Mouse (Mus musculus): ENCODE measurements around the gene Stn1. TPM values are rescaled to one million over a fixed set of nuclear protein-coding genes. Genes with fewer than 3 reads are reported as not detected.
A peak's percentile ranks its signal among the peaks of the same experiment; 100 is the strongest.

Stn1 gene
- total RNA-seq, 2 experiments from 2014 or later = 12.9 to 14.7 TPM

DNA sequence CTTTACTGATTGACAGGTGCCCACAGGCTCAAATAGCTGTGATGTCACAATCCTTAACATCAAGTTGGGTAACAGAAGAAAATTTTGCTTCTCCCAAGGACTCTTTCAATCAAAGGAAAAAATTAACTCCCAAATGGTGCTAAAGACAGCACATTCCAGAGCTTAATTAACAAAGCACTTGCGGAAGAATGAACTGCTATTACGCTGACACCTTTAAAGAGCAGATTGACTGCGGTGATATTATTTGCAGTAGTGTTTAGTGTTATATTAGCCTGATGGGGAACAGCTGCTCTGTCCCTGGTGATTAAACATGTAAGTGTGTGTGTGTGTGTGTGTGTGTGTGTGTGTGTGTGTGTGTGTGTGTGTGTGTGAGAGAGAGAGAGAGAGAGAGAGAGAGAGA is 7.7 kb upstream of the Stn1 start:
- no peak for DNase-seq

DNA sequence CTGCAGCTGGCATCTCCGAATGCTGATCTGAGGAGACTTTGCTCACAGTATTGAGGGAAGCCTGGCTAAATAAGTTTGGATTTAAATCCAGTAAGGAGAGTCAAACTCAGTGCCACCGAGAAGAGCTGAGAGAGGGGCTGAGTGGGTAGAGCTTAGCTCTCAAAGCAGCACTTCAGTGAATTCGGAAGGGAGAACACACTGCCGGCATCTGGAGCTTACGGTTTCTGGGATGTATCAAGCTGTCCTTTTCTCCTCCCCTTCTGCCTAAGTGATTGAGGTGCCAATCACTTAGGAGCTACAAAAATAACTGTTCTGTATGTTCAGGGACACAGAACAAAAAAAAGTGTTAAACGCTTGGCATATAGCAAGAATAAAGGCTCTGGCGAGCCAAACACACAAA is 5.1 kb upstream of the Stn1 start:
- no peak for DNase-seq

DNA sequence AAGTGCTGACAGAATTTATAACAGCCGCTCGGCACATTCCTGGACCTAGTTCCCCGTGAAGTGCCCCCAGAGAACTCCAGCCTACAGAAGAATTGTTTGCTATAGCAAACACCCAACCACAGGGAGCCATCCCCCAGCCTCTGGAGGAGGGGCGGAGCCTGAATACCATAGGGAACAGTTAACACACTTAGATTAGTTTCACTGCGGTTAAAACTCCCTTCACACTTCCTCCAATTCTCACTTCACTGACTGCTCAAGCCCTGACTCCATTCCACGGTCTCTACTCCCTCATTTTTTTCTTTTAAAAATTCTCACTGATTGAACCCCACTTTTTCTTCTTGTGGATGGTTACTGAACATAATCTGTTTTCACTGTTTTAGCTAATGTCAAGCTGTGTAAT is 1.5 kb upstream of the Stn1 start:
- peak in 1 of 2 experiments; percentile 15 for DNase-seq

DNA sequence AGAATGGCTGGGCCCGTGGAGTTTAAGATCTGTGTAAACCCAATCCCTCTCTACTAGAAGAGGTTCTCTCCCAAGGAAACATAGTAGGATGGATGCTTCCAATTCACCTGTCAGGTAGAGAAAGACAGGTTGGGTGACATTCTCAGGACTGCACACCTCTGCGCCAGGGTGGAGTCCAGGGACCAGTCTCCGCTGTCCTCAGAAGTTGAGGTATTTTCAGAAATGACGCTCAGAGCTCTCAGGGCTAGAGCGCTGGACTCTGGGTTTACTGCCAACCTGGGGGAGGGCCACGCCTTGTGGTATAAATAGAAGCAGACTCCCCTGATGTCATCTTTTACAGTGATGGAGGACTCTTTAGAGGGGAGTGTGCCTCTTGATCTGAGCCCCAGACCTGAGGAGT is 572 bp upstream of the Stn1 start:
- DNase-seq = no peak

DNA sequence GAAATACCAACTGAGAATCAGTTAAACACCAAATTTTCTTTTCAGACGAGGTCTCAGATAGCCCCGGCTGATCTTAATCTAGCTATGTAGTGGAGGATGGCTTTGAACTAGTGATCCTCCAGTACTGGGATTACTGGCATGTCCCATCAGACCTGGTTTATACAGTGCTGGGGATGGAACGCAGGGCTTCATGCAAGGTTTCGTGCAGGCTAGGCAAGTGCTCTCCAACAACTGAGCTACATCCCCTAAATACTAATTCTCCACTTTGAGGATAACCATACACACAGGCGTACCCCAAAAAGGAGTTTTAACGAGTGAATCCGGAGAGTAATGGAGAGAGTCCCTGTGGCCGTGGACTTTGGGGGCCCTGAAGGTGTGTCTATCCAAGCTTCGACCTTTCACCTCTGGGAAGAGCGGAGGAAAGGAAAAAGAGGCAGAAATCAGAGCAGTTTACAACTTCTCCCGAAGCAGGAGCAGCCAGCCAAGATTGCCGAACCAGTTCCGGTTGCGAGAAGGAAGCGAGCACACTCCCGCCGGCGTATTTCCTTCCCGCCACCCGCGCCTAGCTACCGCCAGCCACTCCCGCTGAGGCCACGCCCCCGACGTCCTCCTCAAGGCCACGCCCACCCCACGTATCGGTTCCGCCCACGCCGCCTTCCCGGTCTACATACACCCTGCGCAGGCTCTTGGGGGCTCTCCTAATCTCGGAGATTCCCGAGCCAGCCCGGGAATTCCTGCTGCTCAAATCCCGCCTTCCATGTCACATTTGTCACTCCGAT is 597 bp downstream of the Stn1 start:
- DNase-seq = peak; percentile 98 to 99

DNA sequence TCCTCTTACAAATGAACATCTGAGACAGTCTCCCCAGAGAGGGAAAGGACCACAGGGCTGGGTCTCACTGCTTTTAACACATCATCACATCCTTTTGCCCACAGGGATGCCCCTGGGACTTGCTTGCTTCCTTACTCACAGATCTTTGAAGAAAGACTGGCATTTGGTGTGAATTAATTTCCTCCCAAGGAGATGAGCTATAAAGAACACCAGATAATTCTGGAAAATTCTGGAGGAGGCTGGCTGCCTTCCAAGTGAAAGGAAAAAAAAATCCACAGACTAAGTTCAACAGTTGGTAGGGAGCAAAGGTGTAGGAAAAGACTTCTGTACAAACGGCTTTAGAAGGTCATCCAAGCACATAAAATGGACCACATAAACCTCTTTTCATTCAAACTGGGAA is 3.2 kb downstream of the Stn1 start:
- no peak for DNase-seq

DNA sequence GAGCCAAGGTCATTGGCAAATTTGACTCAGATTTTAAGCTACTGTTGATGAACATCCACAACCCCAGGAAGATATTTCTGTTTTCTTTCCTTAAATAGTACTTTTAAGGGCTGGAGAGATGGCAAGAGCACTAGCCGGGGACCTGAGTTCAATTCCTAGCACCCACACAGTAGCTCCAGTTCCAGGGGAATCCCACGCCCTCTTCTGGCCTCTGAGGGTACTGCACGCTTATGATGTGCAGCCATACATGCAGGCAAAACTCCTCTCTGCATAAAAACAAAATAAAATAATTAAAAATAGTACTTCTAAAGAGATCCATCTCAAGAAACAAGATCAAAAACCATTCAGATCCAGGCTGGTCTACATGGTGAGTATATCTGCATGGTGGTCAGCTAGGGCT is 4.9 kb downstream of the Stn1 start:
- DNase-seq = no peak

DNA sequence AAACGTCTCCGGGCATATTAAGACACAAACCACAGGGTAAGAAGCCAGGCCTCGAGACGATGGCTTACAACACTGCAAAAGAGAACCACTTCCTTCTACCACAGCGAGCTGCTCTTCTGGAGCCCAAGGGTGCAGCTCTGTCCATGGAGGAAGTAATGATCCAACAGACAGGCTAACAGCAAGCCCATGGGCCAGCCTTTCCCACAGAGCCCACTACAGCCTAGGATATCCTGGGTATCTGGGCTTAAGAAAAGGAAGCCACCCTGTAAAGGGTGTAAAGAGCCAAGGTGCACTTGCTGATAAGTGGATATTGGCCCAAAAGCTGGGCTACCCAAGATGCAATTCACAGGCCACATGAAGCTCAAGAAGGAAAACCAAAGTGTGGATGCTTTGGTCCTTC is 6.0 kb downstream of the Stn1 start:
- DNase-seq = no peak

DNA sequence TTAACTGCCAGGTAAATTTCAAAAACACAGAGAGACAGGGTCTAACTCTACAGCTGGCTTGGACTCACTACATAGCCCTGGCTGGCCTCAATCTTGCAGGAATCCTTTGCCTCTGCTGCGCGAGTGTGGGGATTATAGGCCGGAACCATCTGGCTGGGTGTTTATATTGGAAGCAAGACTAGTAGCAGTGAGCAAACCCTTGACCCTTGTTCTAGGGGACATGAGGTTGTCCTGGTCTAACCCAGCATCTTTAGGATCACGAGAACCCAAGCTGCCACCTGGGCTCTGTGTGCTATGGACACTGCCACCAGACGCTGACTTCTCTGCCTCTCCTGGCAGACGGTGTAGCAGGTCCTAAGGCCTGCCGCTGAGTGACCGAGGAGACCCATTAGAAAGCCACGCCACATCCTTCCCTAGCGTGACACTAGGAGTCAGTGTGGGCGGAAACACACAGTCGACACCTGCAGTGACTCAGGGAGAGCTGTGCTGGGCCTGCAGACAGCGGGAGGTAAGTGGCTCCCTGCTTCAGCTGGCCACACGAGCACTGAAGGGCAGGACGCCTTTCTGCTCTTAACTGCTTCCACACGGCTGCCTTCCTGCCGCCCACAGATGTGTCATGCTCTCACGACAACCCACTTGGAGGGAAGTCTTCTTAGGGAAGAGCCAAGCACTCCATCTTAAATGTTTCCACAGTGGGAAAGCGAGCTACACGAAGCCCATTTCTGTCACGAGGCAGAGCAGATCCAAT is 10.9 kb downstream of the Stn1 start:
- DNase-seq = no peak

DNA sequence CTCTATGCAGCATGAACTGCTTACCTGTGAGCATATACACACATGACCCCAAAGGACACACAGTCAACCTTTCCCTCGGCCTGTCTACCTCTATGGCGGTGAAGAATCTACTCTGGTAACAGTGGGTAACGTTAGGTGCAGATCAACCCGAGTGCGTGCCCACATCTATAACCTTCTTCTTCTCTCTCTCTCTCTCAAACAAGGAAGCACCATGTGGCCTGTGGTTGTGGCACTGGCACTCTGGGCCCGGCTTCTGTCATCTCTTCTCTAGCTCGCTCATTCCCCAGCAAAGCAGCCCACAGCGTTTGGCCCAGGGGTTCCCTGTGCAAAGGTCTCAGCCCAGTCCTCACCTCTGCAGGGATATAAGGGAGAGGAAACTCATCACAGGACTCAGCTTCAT is 12.4 kb downstream of the Stn1 start:
- DNase-seq = no peak

DNA sequence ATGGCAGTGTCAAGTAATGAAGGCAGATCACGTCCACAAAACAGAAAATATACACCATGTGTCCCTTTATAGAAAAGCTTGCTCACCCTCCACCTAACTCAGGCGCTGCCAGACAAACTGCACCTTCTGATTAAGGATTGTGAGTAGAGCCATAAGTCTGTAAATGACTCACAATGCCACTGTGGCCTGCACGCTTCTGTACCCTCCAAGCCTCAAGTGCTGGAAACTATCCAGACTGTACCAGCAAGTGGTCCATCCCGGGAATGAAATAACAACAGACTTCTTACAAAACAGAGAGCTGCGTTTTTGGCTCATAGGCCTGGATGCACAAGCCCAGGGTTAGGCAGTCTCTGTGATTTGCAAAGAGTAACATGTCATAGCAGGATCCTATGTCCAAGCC is 15.9 kb downstream of the Stn1 start:
- no peak for DNase-seq

DNA sequence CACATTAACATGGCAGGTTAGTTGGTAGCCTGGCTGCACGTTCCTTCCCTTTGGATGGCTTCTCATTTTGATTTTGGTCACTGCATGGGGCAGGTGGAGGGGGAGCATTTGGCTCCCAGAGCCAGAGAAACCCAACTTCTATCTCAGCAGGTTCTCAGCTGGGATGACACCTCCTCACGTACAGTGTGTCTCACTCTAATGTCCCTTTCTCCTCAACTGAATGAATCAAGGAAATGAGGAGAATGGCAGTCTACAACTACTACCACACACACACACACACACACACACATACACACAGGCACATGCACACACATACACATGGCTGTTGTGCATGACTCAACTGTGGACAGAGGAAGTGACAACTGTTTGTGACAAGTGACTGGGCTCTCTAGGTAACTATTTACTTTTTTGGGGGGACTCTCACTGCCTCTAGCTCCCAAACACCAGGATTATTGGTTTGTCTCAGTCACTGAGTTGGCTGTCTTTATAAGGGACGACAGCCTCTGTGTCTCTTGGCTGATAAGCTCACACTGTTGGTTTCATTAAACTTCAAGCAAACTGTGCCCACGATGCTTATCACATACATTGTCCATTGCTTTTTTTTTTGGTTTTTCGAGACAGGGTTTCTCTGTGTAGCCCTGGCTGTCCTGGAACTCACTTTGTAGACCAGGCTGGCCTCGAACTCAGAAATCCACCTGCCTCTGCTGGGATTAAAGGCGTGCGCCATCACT is 18.0 kb downstream of the Stn1 start:
- no peak for DNase-seq

DNA sequence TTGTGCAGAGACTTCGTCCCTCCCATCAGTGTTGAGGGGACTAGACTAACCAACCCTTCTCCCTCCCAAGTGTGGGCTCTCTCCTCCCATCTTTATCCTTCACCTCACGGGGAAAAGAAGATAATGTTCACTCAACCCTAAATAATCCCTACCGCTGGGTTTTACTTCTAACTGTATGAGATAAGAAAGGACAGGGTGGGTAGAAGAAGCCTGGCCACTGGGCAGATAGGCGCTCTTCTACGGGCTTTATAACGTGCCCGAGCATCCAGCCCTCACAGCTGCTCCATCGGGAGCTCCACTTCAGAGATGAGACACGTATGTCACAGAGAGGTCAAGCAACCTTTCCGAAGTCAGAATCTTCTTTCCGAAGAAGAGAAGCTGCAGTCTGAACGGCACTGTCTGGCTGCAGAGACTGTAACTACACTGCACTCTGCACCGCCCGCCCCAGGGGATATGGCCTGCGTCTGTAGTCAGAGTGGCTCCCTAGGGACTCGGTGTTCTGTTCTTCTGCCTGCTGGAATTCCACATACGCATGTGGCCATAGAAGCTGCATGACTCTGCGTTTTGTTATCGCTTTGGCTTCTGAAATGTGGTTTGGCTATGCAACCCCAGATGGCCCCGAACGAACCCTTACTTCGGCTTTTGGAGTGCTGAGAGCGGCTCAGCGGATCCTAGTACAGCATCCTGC is 18.7 kb downstream of the Stn1 start:
- DNase-seq = no peak

DNA sequence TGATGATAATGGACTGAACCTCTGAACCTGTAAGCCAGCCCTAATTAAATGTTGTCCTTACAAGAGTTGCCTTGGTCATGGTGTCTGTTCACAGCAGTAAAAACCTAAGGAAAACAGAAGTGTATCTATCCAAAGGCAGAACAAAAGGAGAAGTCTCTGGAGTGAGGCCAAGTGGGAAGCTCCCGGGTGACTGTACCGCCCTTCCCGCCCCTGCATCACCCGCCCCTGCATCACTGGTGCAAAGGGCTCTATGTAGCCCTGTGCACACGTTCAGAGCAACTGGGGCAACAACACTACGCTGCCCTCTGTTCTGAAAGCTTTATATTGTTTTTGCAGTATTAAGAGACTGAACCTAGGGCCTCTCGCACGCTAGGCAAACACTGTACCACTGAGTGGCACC is 19.7 kb downstream of the Stn1 start:
- DNase-seq = no peak

DNA sequence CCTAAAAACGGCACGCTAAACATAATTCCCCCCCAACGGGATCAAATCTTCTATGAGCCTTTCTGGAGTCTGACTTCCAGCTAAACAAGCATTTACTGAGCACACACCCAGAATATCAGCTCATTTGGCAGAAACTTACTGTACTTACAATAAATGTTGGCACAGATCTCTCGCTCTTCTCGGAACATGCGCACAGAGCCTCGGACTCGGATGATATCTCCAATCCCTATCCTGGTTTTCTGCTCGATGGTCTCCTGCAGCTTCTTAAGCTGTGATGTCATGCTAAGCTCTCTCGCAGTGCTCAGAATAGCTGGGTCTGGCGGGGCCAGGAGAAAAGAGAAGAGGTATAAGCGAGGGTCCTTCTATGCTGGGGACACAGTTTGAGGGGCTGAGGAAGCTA is 20.4 kb downstream of the Stn1 start:
- no peak for DNase-seq

DNA sequence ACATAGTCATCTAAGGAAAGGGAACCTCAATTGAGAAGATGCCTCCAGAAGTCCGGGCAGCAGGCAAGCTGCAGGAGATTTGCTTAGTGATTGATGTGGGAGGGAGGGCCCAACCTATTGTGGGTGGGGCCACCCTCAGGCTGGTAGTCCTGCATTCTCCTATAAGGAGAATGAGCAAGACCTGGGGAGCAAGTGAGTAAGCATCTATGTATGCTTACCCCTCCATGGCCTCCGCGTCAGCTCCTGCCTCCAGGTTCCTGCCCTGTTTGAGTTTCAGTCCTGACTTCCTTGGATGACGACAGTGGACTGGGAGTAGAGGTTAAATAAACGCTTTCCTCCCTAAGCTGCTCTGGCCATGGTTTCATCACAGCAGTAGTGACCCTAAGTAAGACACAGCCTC is 22.2 kb downstream of the Stn1 start:
- no peak for DNase-seq

DNA sequence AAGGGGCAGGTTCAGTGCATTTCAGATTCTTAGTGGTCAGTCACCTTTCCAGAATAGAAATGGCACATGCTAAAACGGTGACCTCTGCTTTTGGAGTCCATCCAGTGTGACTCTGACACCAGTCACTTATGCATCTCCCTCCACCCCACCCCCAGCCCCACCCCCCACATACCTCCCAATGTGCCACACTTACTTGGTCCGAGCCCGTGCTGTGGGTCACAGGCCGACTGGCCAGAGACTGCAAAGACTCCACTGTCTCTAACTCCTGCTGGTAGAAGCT is 23.7 kb downstream of the Stn1 start:
- DNase-seq = no peak

DNA sequence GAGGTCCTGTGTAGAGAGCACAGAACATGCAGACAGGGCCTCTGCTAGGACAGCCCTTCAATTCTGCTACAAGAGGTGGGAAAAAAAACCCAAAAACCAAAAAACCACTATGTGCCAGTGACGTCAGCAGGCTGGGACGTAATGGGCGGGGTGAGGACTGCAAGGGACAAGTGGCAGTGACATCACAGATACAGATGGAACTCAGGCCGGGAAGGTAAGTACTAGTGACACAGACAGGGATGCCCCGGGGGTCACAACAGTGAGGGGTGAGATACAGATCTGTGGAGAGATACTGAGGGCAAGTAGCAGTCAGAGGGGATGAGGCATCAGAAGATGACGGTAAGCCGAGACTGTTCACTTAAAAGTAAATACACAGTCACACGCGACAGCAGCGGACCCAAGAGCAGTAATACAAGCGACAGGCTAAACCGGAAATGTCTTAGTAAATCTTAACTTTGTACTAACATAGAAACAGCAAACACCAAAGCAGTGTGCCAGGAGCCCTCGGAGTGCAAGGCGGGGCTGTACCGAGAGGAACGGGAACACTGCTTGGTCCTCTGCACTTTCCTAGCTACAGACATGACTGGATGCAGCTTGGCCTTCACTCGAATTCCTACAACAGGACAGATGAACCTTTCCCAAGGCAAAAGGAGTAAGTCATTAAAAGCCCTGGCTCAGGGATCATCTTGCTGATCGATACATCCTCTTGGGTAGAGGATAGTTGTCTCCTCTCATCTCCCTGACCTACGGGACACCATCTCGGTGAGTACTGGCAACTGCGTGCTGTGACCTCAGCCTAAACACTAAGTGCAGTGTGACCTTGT is 24.3 kb downstream of the Stn1 start:
- DNase-seq = no peak

DNA sequence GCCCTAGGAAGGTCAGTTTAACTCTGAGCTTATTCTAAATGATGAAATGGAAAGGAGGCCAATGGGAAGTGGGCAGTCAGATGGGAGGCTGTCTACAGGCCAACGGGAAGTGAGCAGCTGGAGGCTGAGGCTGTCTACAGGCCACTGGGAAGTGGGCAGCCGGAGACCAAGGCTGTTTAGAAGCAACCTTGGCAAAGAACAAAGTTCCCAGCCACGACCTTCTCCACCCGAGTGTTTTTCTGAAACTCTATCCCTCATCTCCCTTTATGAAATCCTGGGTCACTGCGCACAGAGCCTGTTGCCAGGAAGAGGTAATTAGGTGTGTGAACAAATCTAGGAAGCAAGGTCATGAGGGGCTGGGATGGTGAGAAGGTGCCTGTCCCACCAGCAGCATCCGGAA is 25.3 kb downstream of the Stn1 start:
- DNase-seq = peak in 1 of 2 experiments; percentile 45

DNA sequence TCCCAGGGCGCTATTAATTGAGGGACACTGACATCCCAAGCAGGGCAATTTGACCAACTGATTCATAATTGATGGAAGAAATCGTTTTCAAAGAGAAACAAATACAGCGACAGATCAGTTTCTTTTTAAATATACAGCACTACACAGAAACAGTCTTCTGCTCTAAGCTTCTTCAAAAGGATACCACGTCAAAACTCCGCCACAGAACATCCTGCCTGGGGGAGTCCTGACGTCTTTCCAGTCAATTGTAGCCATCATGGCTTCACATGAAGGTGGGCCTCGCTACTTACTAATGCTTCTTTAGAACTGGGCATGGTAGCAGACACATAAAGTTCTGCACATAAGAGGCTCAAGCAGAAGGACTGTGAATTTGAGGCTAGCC is 26.0 kb downstream of the Stn1 start:
- DNase-seq = no peak

DNA sequence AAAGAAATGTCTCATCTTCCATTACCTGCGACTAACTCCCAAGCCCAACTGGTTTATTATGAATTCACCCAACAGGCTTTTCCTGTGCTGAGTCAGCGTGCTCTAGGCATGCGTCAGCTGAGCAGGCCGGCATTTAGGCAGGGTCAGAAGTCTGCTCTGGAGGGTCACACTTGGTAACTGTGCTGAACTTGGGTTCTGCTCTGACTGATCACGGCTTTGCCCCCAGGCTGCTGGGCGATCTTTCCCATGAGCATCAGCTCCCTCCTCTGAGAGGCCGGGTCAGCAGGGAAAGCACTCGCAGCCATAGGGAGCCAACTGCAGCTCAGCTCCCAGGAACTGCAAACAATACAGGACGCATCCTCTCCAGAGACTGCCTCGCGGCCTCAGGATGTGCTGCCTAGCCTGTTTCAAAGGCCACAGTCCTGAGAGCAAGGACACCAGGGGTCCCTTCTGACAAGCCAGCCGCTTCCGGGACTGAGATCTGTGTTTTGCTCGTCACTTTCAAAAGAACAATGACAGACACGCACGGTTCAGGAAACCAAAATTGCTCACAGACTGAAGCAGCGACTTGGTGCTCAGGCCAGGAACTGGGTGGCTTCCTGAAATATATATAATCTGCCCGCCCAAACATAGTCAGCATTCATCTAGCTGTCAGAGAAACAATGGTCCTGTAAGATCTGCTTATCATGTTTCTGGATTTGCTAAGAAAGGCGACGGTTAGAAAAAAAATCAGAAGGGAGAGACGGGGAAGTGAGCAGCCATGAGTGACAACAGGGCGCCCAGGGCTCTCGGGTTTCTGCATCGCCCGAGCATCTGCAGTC is 26.6 kb downstream of the Stn1 start:
- DNase-seq = peak in 1 of 2 experiments; percentile 44
